Mouse (Mus musculus) liver, postnatal 0 days (tissue): ENCODE measurements around the gene Rtl10. TPM values are rescaled to one million over a fixed set of nuclear protein-coding genes. Genes with fewer than 3 reads are reported as not detected.
"Not testable (repeated sequence)": the region's sequence is repeated elsewhere in the genome, so short reads cannot be mapped to it uniquely, and the experiment has no call there.

Source experiments
- ATAC-seq: fragments of 200-750 bp; cut with Nextera tagmentation; 2 replicates; pipeline ENCODE4 v1.8.0; 2017; ENCODE audit warnings: mild to moderate bottlenecking, moderate library complexity
- DNase-seq: peaks from one replicate; pipeline ENCODE4 v3.0.0-alpha.2; 2016
- H3K27ac ChIP-seq: fragments of 300-500 bp; sonication (generic); 2 replicates; pipeline ENCODE4 v1.5.1; 2014; ENCODE audit warnings: antibody characterized with exemption, moderate library complexity, mild to moderate bottlenecking, low read depth
- H3K27me3 ChIP-seq: fragments of 300-500 bp; sonication (generic); 2 replicates; pipeline ENCODE4 v1.6.1; 2014; ENCODE audit warnings: low read length, control low read depth, mixed read lengths; ENCODE audit not compliant: insufficient read depth
- H3K36me3 ChIP-seq: fragments of 300-500 bp; sonication (generic); replicated peaks from 2 replicates; pipeline ENCODE4 v1.6.1; 2014; ENCODE audit warnings: mild to moderate bottlenecking, control low read depth, low read length, moderate library complexity, mixed read lengths; ENCODE audit not compliant: insufficient read depth
- H3K4me1 ChIP-seq: fragments of 300-500 bp; sonication (generic); 2 replicates; pipeline ENCODE4 v1.6.1; 2014; ENCODE audit warnings: antibody characterized with exemption, mild to moderate bottlenecking, control low read depth; ENCODE audit not compliant: insufficient read depth
- H3K4me2 ChIP-seq: fragments of 300-500 bp; sonication (generic); 2 replicates; pipeline ENCODE4 v1.6.1; 2014; ENCODE audit warnings: low read depth, mild to moderate bottlenecking, low read length, moderate library complexity, mixed read lengths
- H3K4me3 ChIP-seq: fragments of 300-500 bp; sonication (generic); 2 replicates; pipeline ENCODE4 v1.5.1; 2014; ENCODE audit warnings: low read depth, low read length
- H3K9ac ChIP-seq: fragments of 300-500 bp; sonication (generic); replicated peaks from 2 replicates; pipeline ENCODE4 v1.6.1; 2014; ENCODE audit warnings: mild to moderate bottlenecking, moderate library complexity
- H3K9me3 ChIP-seq: fragments of 300-500 bp; sonication (generic); 2 replicates; pipeline ENCODE4 v1.6.1; 2016; ENCODE audit warnings: mild to moderate bottlenecking, control low read depth, low read length, mixed read lengths
- CTCF ChIP-seq: sonication (generic); IDR thresholded peaks from 2 replicates; pipeline ENCODE4 v1.5.1; 2016; ENCODE audit warnings: antibody characterized with exemption, low read depth
- EP300 ChIP-seq: IDR thresholded peaks from 2 replicates; pipeline ENCODE4 v1.6.1; 2016; ENCODE audit warnings: antibody characterized with exemption, low read depth, mild to moderate bottlenecking
- WGBS: fragments of 180-500 bp; shearing (Covaris S2); extraction: QIAGEN DNeasy Blood & Tissue Kit; methylation state at CpG from one replicate; pipeline ENCODE4 v1.1.7; 2014; ENCODE audit not compliant: insufficient replicate concordance; 5-methylcytosine and 5-hydroxymethylcytosine counted together
- polyA plus RNA-seq: library from polyadenylated mRNA; unstranded; fragments of >200 nt; fragmentation: Nextera tagmentation; extraction: Ambion mirVana; gene quantifications from 2 replicates; pipeline ENCODE4 v1.2.1, GENCODE M21; 2015

Rtl10 gene
- polyA plus RNA-seq, 1 experiment from 2014 or later: 0.59 TPM

DNA sequence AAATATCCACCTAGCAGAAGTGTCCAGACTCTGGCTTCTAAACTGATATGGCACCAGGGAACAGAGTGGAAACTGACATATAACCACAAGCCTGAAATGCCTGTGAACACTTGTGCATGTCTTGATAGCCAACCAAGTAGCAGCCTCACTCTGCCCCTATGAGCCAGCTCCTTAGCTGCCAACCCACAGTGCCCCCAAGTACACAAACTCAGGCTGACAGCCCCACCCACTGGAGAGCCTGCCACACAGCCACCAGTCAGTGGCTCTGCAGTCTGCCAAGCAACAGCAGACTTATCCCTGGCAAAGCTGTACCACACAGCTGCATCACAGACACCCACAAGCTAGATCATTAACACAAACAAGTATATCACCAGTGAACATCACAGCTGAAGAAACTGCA is 19.4 kb downstream of the Rtl10 start:
- Histone ChIP-seq H3K4me3 (no peak overlapping the region), H3K27ac (no peak overlapping the region), H3K4me1 (no peaks in the 10 kb centered on the region), H3K4me2 (no peak overlapping the region), H3K9me3 (no peaks in the 10 kb centered on the region), H3K27me3 (no peaks in the 10 kb centered on the region), H3K36me3 (no peaks in the 10 kb centered on the region), H3K9ac (no peak overlapping the region)
- DNase-seq (no peak), ATAC-seq (no peak)
- peak; percentile 49 for TF ChIP-seq CTCF
- no peak for TF ChIP-seq EP300

DNA sequence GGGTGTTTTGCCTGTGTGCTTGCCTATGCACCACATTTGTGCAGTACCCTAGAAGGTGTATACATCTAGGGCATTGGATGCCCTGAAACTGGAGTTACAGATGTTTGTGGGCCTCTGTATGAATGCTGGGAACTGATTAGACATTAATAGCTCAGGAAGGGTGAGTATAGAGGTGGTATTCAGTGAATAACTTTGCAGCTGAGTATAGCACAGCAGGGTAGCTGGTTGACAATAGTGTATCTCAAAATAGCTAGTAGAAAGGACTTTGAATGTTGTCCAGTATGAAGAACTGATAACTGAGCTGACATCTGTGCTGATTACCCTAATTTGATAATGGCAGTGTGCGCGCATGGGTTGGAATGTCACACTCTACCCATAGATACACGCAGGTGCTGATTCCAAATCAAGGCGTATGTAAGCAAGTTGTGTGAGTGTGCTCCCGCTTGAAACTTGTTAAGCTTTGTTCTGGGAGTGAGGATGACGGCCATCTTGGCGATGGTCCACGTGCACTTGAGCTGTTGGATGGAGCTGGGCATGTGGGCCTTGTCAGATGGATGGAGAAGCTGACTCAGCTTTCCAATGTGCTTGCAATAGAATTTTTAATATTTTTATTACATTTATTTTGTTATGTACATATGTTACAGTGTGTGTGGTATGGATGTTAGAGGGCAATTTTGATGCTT is 25.0 kb downstream of the Rtl10 start:
- no peak overlapping the region for H3K4me3 ChIP-seq
- no peak overlapping the region for H3K4me2 ChIP-seq
- WGBS: 89% methylated on average over 8 of the region's 8 CpGs
- no peak overlapping the region for H3K27ac ChIP-seq
- no peaks in the 10 kb centered on the region for H3K36me3 ChIP-seq
- no peaks in the 10 kb centered on the region for H3K27me3 ChIP-seq
- no peak for DNase-seq
- no peaks in the 10 kb centered on the region for H3K4me1 ChIP-seq
- TF ChIP-seq CTCF: no peak
- TF ChIP-seq EP300: no peak
- H3K9ac ChIP-seq: no peak overlapping the region
- no peak for ATAC-seq
- no peaks in the 10 kb centered on the region for H3K9me3 ChIP-seq

DNA sequence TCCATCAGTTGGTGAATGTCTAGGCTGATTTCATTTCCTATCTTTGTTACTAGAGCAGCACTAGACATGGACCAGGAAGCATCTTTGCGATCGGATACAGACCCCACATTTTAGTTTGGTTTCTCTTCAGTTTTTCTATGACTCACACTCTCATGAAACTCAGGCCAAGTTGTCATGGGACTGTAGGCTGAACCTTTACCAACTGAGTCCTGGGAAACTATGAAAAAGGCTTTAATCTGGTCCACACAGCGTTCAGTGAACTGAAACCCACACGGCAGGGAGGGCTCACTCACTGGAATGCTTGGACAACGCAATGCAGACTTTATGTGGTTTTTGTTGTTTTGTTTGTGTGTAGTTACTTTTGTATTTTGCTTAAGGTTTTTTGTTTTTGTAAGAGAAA is 30.0 kb downstream of the Rtl10 start:
- Histone ChIP-seq H3K4me2 (no peak overlapping the region), H3K4me3 (no peak overlapping the region), H3K27me3 (no peaks in the 10 kb centered on the region), H3K4me1 (no peaks in the 10 kb centered on the region), H3K27ac (no peak overlapping the region), H3K9ac (no peak overlapping the region), H3K9me3 (peaks cover 4% of the 10 kb centered on the region; the same call in 1 of the 2 replicates), H3K36me3 (no peaks in the 10 kb centered on the region)
- ATAC-seq (no peak), DNase-seq (no peak)
- 91% methylated on average over 5 of the region's 5 CpGs for WGBS
- TF ChIP-seq EP300 (no peak), CTCF (no peak)

DNA sequence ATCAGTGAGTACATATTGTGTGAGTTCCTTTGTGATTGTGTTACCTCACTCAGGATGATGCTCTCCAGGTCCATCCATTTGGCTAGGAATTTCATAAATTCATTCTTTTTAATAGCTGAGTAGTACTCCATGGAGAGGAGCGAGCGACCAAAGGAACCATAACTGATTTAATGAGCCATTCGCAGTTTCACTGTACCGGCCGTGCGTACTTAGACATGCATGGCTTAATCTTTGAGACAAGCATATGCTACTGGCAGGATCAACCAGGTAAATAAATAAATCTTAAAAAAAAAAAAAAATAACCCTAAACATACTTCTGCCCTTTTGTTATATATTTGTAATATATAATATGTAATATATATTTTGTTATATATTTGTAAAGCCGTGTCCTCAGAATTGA is 34.4 kb downstream of the Rtl10 start:
- H3K9me3 ChIP-seq, H3K27ac ChIP-seq, H3K27me3 ChIP-seq, H3K4me3 ChIP-seq, H3K9ac ChIP-seq, DNase-seq, H3K36me3 ChIP-seq, H3K4me1 ChIP-seq, H3K4me2 ChIP-seq: not testable (repeated sequence)
- 90% methylated on average over 7 of the region's 7 CpGs for WGBS
- peak; percentile 100 for ATAC-seq

DNA sequence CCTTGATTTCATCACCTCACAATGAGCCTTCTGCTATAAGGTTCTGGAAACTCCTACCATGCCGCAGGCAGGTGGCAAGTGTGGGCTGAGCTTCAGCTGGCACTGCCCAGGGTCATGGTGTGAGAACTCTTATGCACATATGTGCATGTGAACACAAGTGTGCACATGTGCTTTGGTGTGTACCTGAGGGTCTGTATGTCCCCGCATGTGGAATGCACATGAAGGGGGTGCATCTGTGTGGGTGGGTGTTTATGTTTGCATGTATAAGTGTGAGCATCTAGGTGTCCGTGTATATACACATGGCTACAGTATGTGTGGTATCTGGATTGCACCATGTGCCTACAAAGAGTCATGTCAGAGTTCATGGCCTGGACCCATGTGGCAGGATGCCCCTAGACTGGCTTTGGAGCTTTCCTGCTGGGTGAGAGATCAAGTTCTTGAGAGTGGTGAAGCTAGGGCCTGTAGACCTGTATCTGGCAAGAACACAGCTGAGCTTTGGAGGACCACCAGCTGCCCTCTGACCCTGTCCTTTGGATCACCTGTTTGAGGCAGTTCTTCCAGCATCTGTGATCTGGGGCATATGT is 38.8 kb downstream of the Rtl10 start:
- WGBS: 81% methylated on average over 3 of the region's 3 CpGs
- no peaks in the 10 kb centered on the region for H3K4me1 ChIP-seq
- no peak for DNase-seq

DNA sequence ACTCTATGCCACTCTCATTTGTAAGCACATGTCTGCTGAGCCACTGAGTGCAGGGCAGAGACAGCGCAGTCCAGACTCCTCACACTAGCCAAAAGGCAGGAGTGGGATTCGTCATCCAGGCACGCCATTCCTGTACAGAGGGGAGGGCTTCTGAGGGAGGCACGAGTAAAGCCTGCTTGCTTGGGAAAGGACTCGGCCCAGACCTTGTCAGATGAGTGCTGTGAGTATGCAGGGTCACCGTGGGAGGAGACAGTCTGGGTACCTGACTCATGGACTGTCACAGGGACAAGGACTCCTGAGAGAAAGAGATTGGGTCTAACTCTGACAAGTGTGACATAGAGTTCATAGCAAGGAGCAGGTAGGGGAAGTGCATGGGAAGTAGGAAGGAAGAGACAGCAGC is 40.6 kb downstream of the Rtl10 start:
- Histone ChIP-seq H3K9me3 (no peaks in the 10 kb centered on the region), H3K27me3 (no peaks in the 10 kb centered on the region), H3K9ac (no peak overlapping the region), H3K27ac (no peak overlapping the region), H3K36me3 (no peaks in the 10 kb centered on the region), H3K4me1 (no peaks in the 10 kb centered on the region), H3K4me3 (no peak overlapping the region), H3K4me2 (no peak overlapping the region)
- DNase-seq (no peak), ATAC-seq (no peak)
- 67% methylated on average over 6 of the region's 6 CpGs for WGBS
- TF ChIP-seq CTCF (no peak), EP300 (no peak)

More for the DNA sequence above, 38.8 kb downstream of the Rtl10 start:
- H3K27ac ChIP-seq: no peak overlapping the region
- TF ChIP-seq EP300 (no peak), CTCF (no peak)
- no peaks in the 10 kb centered on the region for H3K36me3 ChIP-seq
- no peaks in the 10 kb centered on the region for H3K27me3 ChIP-seq
- H3K4me2 ChIP-seq: no peak overlapping the region
- no peak overlapping the region for H3K4me3 ChIP-seq
- no peaks in the 10 kb centered on the region for H3K9me3 ChIP-seq
- no peak overlapping the region for H3K9ac ChIP-seq
- no peak for ATAC-seq
